Mouse (Mus musculus) adrenal gland, adult 18-20 months (tissue): ENCODE results near the gene Gmeb1. TPM values are rescaled to one million over a fixed set of nuclear protein-coding genes. Genes with fewer than 3 reads are reported as not detected.
"Not testable (repeated sequence)": the region's sequence is repeated elsewhere in the genome, so short reads cannot be mapped to it uniquely, and the experiment has no call there.

Source experiments
- DNase-seq, 2 experiments: peaks; one replicate each; pipeline ENCODE4 v3.0.0; 2021 to 2022; ENCODE audit warnings: low spot score in 2 of 2
- total RNA-seq, 2 experiments: library from RNA; stranded (reverse); gene quantifications; 1 replicate in 1 of 2; 2 replicates in 1 of 2; pipeline ENCODE4 v1.2.3; 2021

Gmeb1 gene
- total RNA-seq, 2 experiments from 2014 or later = 15.7 to 18.0 TPM

GRCm38 (mm10) chr4:132230422-132230821, 31.0 kb downstream of the Gmeb1 start:
- DNase-seq = no peak

GRCm38 (mm10) chr4:132222001-132222400, 39.4 kb downstream of the Gmeb1 start:
- not testable (repeated sequence) for DNase-seq

- not testable (repeated sequence) for DNase-seq
These were observed 43.0 kb downstream of the Gmeb1 start for GRCm38 (mm10) chr4:132218439-132218838.

- DNase-seq = no peak
These were observed 43.6 kb downstream of the Gmeb1 start for GRCm38 (mm10) chr4:132217781-132218180.

- DNase-seq = no peak
These were observed 44.8 kb downstream of the Gmeb1 start for GRCm38 (mm10) chr4:132216602-132217001.

GRCm38 (mm10) chr4:132214847-132215246, 46.6 kb downstream of the Gmeb1 start:
- DNase-seq = no peak

- peak; percentile 97 to 99 for DNase-seq
These were observed 49.3 kb downstream of the Gmeb1 start, which contains the start of gene Ythdf2 for GRCm38 (mm10) chr4:132211953-132212734. Ythdf2 (minus strand) TSS chr4:132212303.

- peak; percentile 33 to 43 for DNase-seq
These were observed 50.1 kb downstream of the Gmeb1 start for GRCm38 (mm10) chr4:132211091-132211942.

GRCm38 (mm10) chr4:132210325-132210724, 51.1 kb downstream of the Gmeb1 start:
- no peak for DNase-seq

GRCm38 (mm10) chr4:132209299-132209698, 52.1 kb downstream of the Gmeb1 start:
- no peak for DNase-seq

- no peak for DNase-seq
These were observed 54.1 kb downstream of the Gmeb1 start for GRCm38 (mm10) chr4:132207280-132207679.

GRCm38 (mm10) chr4:132198771-132199170, 62.6 kb downstream of the Gmeb1 start:
- DNase-seq = no peak

- DNase-seq = peak in 1 of 2 experiments; percentile 25
These were observed 63.1 kb downstream of the Gmeb1 start for GRCm38 (mm10) chr4:132198285-132198712.

GRCm38 (mm10) chr4:132194975-132195374, 66.4 kb downstream of the Gmeb1 start:
- DNase-seq = no peak

GRCm38 (mm10) chr4:132194373-132194772, 67.0 kb downstream of the Gmeb1 start:
- DNase-seq = no peak

GRCm38 (mm10) chr4:132187826-132188401, 73.5 kb downstream of the Gmeb1 start:
- DNase-seq = no peak

- no peak for DNase-seq
These were observed 78.2 kb downstream of the Gmeb1 start for GRCm38 (mm10) chr4:132183162-132183561.

GRCm38 (mm10) chr4:132181721-132182658, 79.4 kb downstream of the Gmeb1 start:
- no peak for DNase-seq

GRCm38 (mm10) chr4:132180710-132181109, 80.7 kb downstream of the Gmeb1 start:
- DNase-seq = peak in 1 of 2 experiments; percentile 42

- DNase-seq = peak; percentile 36 to 57
These were observed 82.8 kb downstream of the Gmeb1 start for GRCm38 (mm10) chr4:132178630-132179059.
